Mouse (Mus musculus): ENCODE results near the gene Ggct. TPM values are rescaled to one million over a fixed set of nuclear protein-coding genes. Genes with fewer than 3 reads are reported as not detected.
A peak's percentile ranks its signal among the peaks of the same experiment; 100 is the strongest.

Ggct gene
- polyA plus RNA-seq, 1 experiment, result 3.3 TPM

GRCm38 (mm10) chr6:54996361-54996760 lies 3.6 kb upstream of the Ggct start:
- H3K27ac ChIP-seq (ENCODE audit: insufficient read depth, low read length), result no peak overlapping the region

GRCm38 (mm10) chr6:54992141-54992540 lies 609 bp downstream of the Ggct start:
- peak overlapping the region; percentile 80 for H3K4me3 ChIP-seq (ENCODE audit: extremely low read depth, insufficient read depth, insufficient read length)
- H3K27me3 ChIP-seq (ENCODE audit: control insufficient read depth, insufficient read depth, low read length), result no peaks in the 10 kb centered on the region
- no peak for DNase-seq (ENCODE audit: low read depth in 1 of 2, low spot score in 2 of 2)
- 0 out of 2 replicates have a peak, but pooled peaks cover 2% of the 10 kb centered on the region for H3K36me3 ChIP-seq (ENCODE audit: control insufficient read depth, insufficient read depth, low read length)
- WGBS, result under 1% methylated on average over 7 of the region's 7 CpGs
- H3K4me1 ChIP-seq (ENCODE audit: control insufficient read depth, insufficient read depth, insufficient read length), result peaks cover 8% of the 10 kb centered on the region; the same call in 1 of the 2 replicates
- H3K27ac ChIP-seq (ENCODE audit: insufficient read depth, low read length), result peak overlapping the region; percentile 69; the same call in 1 of the 2 replicates
- TF ChIP-seq CTCF (IDR thresholded peaks at IDR 0.05; ENCODE audit: extremely low read depth, insufficient read depth, insufficient read length, insufficient replicate concordance), result no peak
- TF ChIP-seq POLR2A (IDR thresholded peaks at IDR 0.05; ENCODE audit: low read depth, low read length), result no peak

More at GRCm38 (mm10) chr6:54996361-54996760, 3.6 kb upstream of the Ggct start:
- Histone ChIP-seq H3K4me3 (ENCODE audit: extremely low read depth, insufficient read depth, insufficient read length) (no peak overlapping the region), H3K36me3 (ENCODE audit: control insufficient read depth, insufficient read depth, low read length) (no peaks in the 10 kb centered on the region), H3K27me3 (ENCODE audit: control insufficient read depth, insufficient read depth, low read length) (no peaks in the 10 kb centered on the region), H3K4me1 (ENCODE audit: control insufficient read depth, insufficient read depth, insufficient read length) (peaks cover 5% of the 10 kb centered on the region; the same call in 1 of the 2 replicates)
- no peak for DNase-seq (ENCODE audit: low read depth in 1 of 2, low spot score in 2 of 2)
- WGBS, result 96% methylated on average over 3 of the region's 3 CpGs
- no peak for TF ChIP-seq POLR2A (IDR thresholded peaks at IDR 0.05; ENCODE audit: low read depth, low read length)
- TF ChIP-seq CTCF (IDR thresholded peaks at IDR 0.05; ENCODE audit: extremely low read depth, insufficient read depth, insufficient read length, insufficient replicate concordance), result no peak

- no peak for DNase-seq (ENCODE audit: low read depth in 1 of 2, low spot score in 2 of 2)
- H3K36me3 ChIP-seq (ENCODE audit: control insufficient read depth, insufficient read depth, low read length), result peaks cover 6% of the 10 kb centered on the region; the same call in 1 of the 2 replicates
- H3K27me3 ChIP-seq (ENCODE audit: control insufficient read depth, insufficient read depth, low read length), result no peaks in the 10 kb centered on the region
- no peak overlapping the region for H3K27ac ChIP-seq (ENCODE audit: insufficient read depth, low read length)
- TF ChIP-seq CTCF (IDR thresholded peaks at IDR 0.05; ENCODE audit: extremely low read depth, insufficient read depth, insufficient read length, insufficient replicate concordance) (no peak), POLR2A (IDR thresholded peaks at IDR 0.05; ENCODE audit: low read depth, low read length) (no peak)
- 40% methylated on average over 2 of the region's 2 CpGs for WGBS
- H3K4me1 ChIP-seq (ENCODE audit: control insufficient read depth, insufficient read depth, insufficient read length), result peaks cover 8% of the 10 kb centered on the region; the same call in 1 of the 2 replicates
- no peak overlapping the region for H3K4me3 ChIP-seq (ENCODE audit: extremely low read depth, insufficient read depth, insufficient read length)
These were observed 1.6 kb downstream of the Ggct start for GRCm38 (mm10) chr6:54991189-54991588.

GRCm38 (mm10) chr6:54988141-54988540 lies 4.6 kb downstream of the Ggct start:
- Histone ChIP-seq H3K4me3 (ENCODE audit: extremely low read depth, insufficient read depth, insufficient read length) (no peak overlapping the region), H3K27ac (ENCODE audit: insufficient read depth, low read length) (no peak overlapping the region), H3K27me3 (ENCODE audit: control insufficient read depth, insufficient read depth, low read length) (no peaks in the 10 kb centered on the region), H3K36me3 (ENCODE audit: control insufficient read depth, insufficient read depth, low read length) (peaks cover 18% of the 10 kb centered on the region), H3K4me1 (ENCODE audit: control insufficient read depth, insufficient read depth, insufficient read length) (peaks cover 8% of the 10 kb centered on the region; the same call in 1 of the 2 replicates)
- no peak for DNase-seq (ENCODE audit: low read depth in 1 of 2, low spot score in 2 of 2)
- TF ChIP-seq CTCF (IDR thresholded peaks at IDR 0.05; ENCODE audit: extremely low read depth, insufficient read depth, insufficient read length, insufficient replicate concordance) (no peak), POLR2A (IDR thresholded peaks at IDR 0.05; ENCODE audit: low read depth, low read length) (no peak)
- WGBS, result 91% methylated on average over 6 of the region's 6 CpGs

- no peak for TF ChIP-seq CTCF (IDR thresholded peaks at IDR 0.05; ENCODE audit: extremely low read depth, insufficient read depth, insufficient read length, insufficient replicate concordance)
- TF ChIP-seq POLR2A (IDR thresholded peaks at IDR 0.05; ENCODE audit: low read depth, low read length), result no peak
- H3K27me3 ChIP-seq (ENCODE audit: control insufficient read depth, insufficient read depth, low read length), result no peaks in the 10 kb centered on the region
- H3K4me1 ChIP-seq (ENCODE audit: control insufficient read depth, insufficient read depth, insufficient read length), result no peaks in the 10 kb centered on the region; the same call in 1 of the 2 replicates
- 94% methylated on average over 8 of the region's 8 CpGs for WGBS
- H3K4me3 ChIP-seq (ENCODE audit: extremely low read depth, insufficient read depth, insufficient read length), result no peak overlapping the region
- peaks cover 18% of the 10 kb centered on the region for H3K36me3 ChIP-seq (ENCODE audit: control insufficient read depth, insufficient read depth, low read length)
- H3K27ac ChIP-seq (ENCODE audit: insufficient read depth, low read length), result no peak overlapping the region
- DNase-seq (ENCODE audit: low read depth in 1 of 2, low spot score in 2 of 2), result no peak
These were observed 8.7 kb downstream of the Ggct start for GRCm38 (mm10) chr6:54984096-54984495.

GRCm38 (mm10) chr6:54983526-54984050 lies 9.2 kb downstream of the Ggct start:
- Histone ChIP-seq H3K4me3 (ENCODE audit: extremely low read depth, insufficient read depth, insufficient read length) (no peak overlapping the region), H3K4me1 (ENCODE audit: control insufficient read depth, insufficient read depth, insufficient read length) (no peaks in the 10 kb centered on the region; the same call in 1 of the 2 replicates), H3K27ac (ENCODE audit: insufficient read depth, low read length) (no peak overlapping the region), H3K27me3 (ENCODE audit: control insufficient read depth, insufficient read depth, low read length) (no peaks in the 10 kb centered on the region), H3K36me3 (ENCODE audit: control insufficient read depth, insufficient read depth, low read length) (peaks cover 18% of the 10 kb centered on the region)
- DNase-seq (ENCODE audit: low read depth in 1 of 2, low spot score in 2 of 2), result no peak
- WGBS, result 91% methylated on average over 4 of the region's 4 CpGs
- TF ChIP-seq POLR2A (IDR thresholded peaks at IDR 0.05; ENCODE audit: low read depth, low read length) (no peak), CTCF (IDR thresholded peaks at IDR 0.05; ENCODE audit: extremely low read depth, insufficient read depth, insufficient read length, insufficient replicate concordance) (no peak)

GRCm38 (mm10) chr6:54979426-54979825 lies 13.3 kb downstream of the Ggct start:
- no peak overlapping the region for H3K27ac ChIP-seq (ENCODE audit: insufficient read depth, low read length)
- no peak for DNase-seq (ENCODE audit: low read depth in 1 of 2, low spot score in 2 of 2)
- no peaks in the 10 kb centered on the region for H3K27me3 ChIP-seq (ENCODE audit: control insufficient read depth, insufficient read depth, low read length)
- WGBS, result 92% methylated on average over 6 of the region's 6 CpGs
- no peak for TF ChIP-seq CTCF (IDR thresholded peaks at IDR 0.05; ENCODE audit: extremely low read depth, insufficient read depth, insufficient read length, insufficient replicate concordance)
- no peak for TF ChIP-seq POLR2A (IDR thresholded peaks at IDR 0.05; ENCODE audit: low read depth, low read length)
- no peak overlapping the region for H3K4me3 ChIP-seq (ENCODE audit: extremely low read depth, insufficient read depth, insufficient read length)
- peaks cover 4% of the 10 kb centered on the region; the same call in 1 of the 2 replicates for H3K36me3 ChIP-seq (ENCODE audit: control insufficient read depth, insufficient read depth, low read length)
- H3K4me1 ChIP-seq (ENCODE audit: control insufficient read depth, insufficient read depth, insufficient read length), result no peaks in the 10 kb centered on the region; the same call in 1 of the 2 replicates

Data from spleen, adult 2 months (tissue).